Mouse (Mus musculus) gastrocnemius, postnatal 14 days (tissue): ENCODE measurements around the gene Ctcf. TPM values are rescaled to one million over a fixed set of nuclear protein-coding genes. Genes with fewer than 3 reads are reported as not detected.
A peak's percentile ranks its signal among the peaks of the same experiment; 100 is the strongest.
"Not testable (repeated sequence)": the region's sequence is repeated elsewhere in the genome, so short reads cannot be mapped to it uniquely, and the experiment has no call there.

Source experiments
- DNase-seq: peaks from one replicate; pipeline ENCODE4 v3.0.0; 2021; ENCODE audit warnings: mixed read lengths
- intact Hi-C: fragments of 180-260 bp; cut with DNase I; formaldehyde crosslinking; loops from one replicate; pipeline ENCODE4 v1.15.1; 2025; ENCODE audit warnings: low total_unique reads
- long read RNA-seq, 2 experiments: library from polyadenylated mRNA; stranded (forward); transcript quantifications; one replicate each; pipeline ENCODE4 v2.0.0; 2021
- total RNA-seq, 2 experiments: library from RNA; stranded (reverse); gene quantifications; 2 replicates each; pipeline ENCODE4 v1.2.3; 2021

Ctcf gene
- 10 to 100 TPM; 34.5 TPM for total RNA-seq
- long read RNA-seq, experiment 1, transcript Ctcf-201 (12 exons, 3,782 nt) = major isoform, 8 of 21 reads
- long read RNA-seq, experiment 1, partial matches to known transcripts = 4 of 21 reads
- long read RNA-seq, experiment 1, other reads (novel, unspliced or antisense) = 9 of 21 reads
- long read RNA-seq, experiment 2, partial matches to known transcripts = 0 of 10 reads
- long read RNA-seq, experiment 2, other reads (novel, unspliced or antisense) = 9 of 10 reads

- peak; percentile 94 for DNase-seq
- intact Hi-C loops = no loop called here
Observed at GRCm38 (mm10) chr8:105636018-105636962, at the start of gene Ctcf. Gene Ctcf, plus strand, starts transcription at chr8:105636568.

- DNase-seq = no peak
- intact Hi-C loops = no loop called here
Observed at GRCm38 (mm10) chr8:105592431-105592830, 43.9 kb upstream of the Ctcf start.

GRCm38 (mm10) chr8:105593859-105594258 is 42.5 kb upstream of the Ctcf start:
- intact Hi-C loops = no loop called here
- peak; percentile 58 for DNase-seq

DNA sequence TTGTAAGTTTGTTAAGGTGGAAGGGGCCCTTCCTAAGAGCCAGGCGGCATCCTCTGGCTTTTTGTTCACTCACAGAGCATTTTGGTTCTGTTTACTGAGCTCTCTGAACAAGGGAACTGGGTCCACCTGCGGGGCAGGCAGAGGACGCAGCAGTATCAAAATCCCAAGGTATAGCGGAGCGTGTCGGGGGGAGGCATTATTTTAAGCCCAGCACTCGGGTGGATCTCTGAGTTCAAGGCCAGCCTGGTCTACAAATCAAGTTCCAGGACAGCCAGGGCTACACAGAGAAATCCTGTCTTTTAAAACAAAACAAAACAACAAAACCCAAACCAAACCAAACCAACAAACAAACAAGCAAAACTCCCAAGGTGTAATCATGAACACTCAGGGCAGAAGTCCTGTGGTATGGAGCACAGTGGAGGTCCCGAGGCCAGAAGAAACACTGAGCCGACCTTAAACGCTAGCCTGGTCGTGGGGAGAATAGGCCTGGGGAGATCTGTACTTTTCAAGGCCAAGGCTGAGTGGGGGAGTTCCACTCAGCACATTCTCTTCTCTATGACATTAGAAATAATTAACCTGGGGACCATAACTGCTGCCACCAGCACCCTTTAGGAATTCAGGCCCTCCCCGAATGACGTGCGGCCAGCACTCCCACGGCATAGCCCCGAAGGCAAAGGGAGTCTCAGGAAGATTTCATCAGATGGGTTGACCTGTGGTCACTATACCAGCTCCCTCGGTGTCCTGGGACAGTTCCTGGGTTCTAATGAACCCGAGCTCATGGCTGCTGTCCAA is 41.7 kb upstream of the Ctcf start:
- intact Hi-C loops = no loop called here
- no peak for DNase-seq

- DNase-seq = peak; percentile 74
- intact Hi-C loops = no loop called here
Observed at GRCm38 (mm10) chr8:105596362-105597034, 39.9 kb upstream of the Ctcf start.

GRCm38 (mm10) chr8:105598777-105599176 is 37.6 kb upstream of the Ctcf start:
- intact Hi-C loops = no loop called here
- DNase-seq = no peak

GRCm38 (mm10) chr8:105601301-105601700 is 35.1 kb upstream of the Ctcf start:
- intact Hi-C loops = no loop called here
- DNase-seq = no peak

- intact Hi-C loops, DNase-seq: not testable (repeated sequence)
Observed at GRCm38 (mm10) chr8:105602540-105602939, 33.8 kb upstream of the Ctcf start.

DNA sequence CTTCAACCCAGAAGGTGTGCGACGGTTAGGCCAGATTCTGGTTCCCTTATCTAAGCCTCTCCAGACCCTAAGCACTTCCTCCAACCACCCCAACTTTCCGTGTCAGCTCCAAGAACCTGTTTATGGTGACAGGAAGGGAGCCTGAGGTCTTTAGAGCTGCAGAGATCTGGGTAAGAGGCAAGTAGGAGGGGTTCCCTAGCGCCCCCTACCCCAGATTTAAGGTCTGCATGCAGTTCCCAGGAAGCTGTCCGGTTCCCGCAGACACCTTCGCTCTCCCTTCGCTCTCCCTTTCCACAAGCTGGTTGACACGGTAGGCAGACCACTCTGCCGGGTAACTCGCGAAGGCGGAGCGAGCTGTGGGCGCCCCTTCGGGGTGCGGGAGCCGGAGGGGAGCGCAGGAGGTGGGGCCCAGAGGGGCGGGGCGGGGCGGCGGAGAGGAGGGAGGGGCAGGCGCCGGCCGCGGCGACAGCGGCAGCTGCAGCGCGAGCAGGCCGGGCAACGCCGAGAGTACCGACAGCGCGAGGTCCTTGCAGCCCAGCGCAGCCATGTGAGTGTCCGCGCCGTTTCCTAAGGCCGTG is 31.5 kb upstream of the Ctcf start, which contains the start of gene Ripor1:
Gene Ripor1 (plus strand): TSS at position 452 of the 578 bp plus-strand sequence.
- intact Hi-C loops = no loop called here
- DNase-seq = peak; percentile 80

- intact Hi-C loops = no loop called here
- peak; percentile 44 for DNase-seq
Observed at GRCm38 (mm10) chr8:105605491-105606188, 30.7 kb upstream of the Ctcf start.

DNA sequence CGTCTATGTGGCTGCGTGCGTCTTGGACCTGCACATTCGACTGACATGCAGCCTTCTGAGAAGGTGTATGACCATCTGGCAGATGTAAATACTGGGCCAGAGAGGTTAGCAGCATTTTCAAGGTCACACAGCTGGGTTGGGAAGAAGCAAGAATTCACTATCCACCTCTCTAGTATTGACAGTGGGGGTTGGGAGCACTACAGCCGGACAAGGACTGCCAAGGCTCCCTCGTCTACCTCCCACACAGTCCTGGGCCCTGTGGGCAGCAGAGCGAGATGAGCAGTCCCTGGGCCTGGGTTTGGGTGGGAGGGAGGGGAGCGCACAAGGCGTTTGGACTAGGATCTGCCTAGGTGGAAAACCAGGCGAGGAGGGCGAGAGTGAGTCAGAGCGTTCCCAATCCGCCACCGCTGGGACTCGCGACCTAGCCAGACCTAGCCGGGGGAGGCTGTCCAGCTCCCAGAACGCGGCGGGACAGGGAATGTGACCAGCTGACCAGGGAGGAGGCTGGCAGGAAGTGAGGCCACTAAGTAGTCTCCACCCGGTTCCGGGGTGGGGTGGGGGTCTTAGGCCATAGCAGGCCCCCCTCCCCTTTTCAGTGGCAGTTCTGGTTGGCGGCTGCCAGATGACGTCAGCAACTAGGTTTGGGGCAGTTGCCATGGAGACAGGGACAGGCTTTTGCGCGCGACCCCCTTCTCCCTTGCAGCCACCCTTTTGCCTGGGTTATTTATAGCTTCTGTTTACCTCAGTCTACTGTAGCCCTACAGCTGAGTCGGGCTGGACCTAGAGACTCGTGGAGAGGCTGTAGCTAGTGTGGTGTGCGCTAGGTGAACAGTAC is 30.0 kb upstream of the Ctcf start:
- intact Hi-C loops = no loop called here
- peak; percentile 86 for DNase-seq

GRCm38 (mm10) chr8:105607062-105607461 is 29.3 kb upstream of the Ctcf start:
- no peak for DNase-seq
- intact Hi-C loops = no loop called here

- intact Hi-C loops = no loop called here
- no peak for DNase-seq
Observed at GRCm38 (mm10) chr8:105607684-105608083, 28.7 kb upstream of the Ctcf start.

DNA sequence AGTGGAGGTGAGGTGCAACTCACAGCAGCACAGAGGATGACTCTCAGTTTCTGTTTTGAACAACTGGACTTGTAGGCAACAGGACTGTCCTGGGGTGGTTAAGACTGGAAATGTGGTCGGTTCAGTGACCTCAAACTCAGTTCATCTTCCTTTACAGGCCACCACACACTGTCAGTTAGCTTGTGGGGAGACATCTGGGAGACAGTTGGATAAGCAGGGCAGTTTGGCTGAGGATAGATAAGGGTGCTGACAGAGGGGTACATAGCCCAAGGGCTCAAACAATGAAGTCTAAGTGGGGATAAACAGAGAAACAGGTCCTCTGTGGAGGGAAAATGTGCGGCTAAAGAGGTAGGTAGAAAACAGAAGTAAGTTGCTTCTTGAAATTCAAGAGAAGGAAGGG is 27.0 kb upstream of the Ctcf start:
- DNase-seq = no peak
- intact Hi-C loops = no loop called here

- DNase-seq = no peak
- intact Hi-C loops = no loop called here
Observed at GRCm38 (mm10) chr8:105609771-105610170, 26.6 kb upstream of the Ctcf start.

GRCm38 (mm10) chr8:105611836-105612235 is 24.5 kb upstream of the Ctcf start:
- DNase-seq = peak; percentile 65
- intact Hi-C loops = no loop called here

DNA sequence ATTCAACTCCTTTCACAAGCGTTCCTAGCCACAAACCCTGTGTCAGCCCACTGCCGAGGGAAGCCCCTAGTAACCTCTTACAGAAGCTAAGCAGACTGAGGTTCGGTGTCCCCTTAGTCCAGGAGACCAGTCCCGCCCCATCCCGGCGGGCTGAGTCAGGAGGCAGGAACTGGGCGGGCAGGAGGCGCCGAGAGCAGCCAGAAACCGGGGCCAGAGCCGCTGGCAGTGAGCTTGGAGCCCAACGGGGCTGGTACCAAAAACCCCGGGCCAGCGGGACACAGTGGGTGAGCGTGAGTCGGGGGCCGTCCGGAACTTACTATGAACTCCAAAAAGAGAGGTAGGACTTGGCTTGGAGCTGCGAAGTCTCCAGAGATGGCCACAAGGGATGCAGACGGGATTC is 23.3 kb upstream of the Ctcf start:
- intact Hi-C loops = no loop called here

More for the DNA sequence above, 23.3 kb upstream of the Ctcf start:
- DNase-seq = peak; percentile 71
